Mouse (Mus musculus): ENCODE data around the gene Gm20812.
"Not testable (repeated sequence)": the region's sequence is repeated elsewhere in the genome, so short reads cannot be mapped to it uniquely, and the experiment has no call there.

Gene Gm20812

DNA sequence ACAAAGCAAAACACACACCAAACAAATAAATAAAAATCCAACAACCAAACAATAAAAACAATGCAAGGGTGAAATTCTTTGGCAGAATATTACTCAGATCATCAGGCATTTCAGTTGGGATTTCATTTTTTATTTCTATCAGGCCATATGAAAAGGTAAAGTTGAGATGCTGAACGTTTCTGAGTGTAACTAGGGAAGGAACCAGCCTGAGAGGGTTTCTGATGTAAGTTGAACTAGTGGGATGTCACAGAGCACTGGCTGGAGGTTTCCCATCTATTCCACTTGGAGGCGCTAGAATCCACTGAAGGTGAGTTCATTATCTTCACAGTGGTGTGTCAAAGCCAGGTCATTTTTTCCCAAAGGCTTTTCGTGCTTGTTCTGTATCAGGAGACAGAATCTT lies at the start of gene Gm20812:
Gene Gm20812 (plus strand): TSS at position 301 of the 400 bp plus-strand sequence.
- DNase-seq (ENCODE audit: low spot score) = not testable (repeated sequence)

Measured in lung, postnatal 25 days (tissue).